Mouse (Mus musculus) CD4-positive, CD25-positive, alpha-beta regulatory T cell, adult 9 weeks (primary cell): ENCODE data around the gene Por. TPM values are rescaled to one million over a fixed set of nuclear protein-coding genes. Genes with fewer than 3 reads are reported as not detected.

ENCODE experiments used
- polyA plus RNA-seq: library from polyadenylated mRNA; unstranded; fragments of 100-300 nt; shearing (Covaris generic); gene quantifications from one replicate; pipeline ENCODE4 v1.2.1, GENCODE M21; 2017

Por gene
- 84.7 TPM for polyA plus RNA-seq

GRCm38 (mm10) chr5:135669741-135670275 lies at the start of gene Por:
Por (plus strand) TSS chr5:135670033.

DNA sequence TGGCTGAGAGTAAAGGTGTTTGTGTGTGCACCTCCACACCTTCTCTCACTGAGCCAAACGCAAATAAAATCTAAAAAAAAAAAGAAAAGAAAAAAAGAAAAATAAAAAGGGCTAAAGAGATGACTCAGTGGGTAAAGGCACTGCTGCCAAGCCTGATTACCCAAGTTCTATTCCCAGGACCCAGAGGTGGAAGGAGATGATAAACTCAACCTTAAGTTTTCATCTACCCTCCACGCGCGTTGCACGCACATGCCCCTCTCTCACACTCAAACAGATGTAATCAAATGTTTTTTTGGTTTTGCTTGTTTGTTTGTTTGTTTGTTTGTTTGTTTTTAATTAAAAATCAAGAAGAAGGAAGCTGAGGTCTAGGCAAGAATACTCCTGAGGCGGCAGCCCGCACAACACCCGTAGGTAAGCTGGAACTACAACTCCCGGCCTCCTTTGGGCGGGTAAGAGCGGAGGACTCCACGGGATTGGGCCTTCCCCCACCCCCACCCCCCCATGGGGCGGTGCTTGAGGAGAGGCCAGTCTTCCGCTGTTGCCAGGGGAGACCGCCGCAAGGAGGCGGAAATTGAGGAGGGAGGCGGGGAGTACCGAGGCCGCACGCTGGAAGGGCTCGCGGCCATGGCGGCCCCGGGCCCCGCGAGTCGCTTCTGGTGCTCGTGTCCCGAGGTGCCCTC lies 37.6 kb upstream of the Por start, which contains the start of gene Rhbdd2:
TSS of gene Rhbdd2 (plus strand) at position 502 of the 680 bp plus-strand sequence.

DNA sequence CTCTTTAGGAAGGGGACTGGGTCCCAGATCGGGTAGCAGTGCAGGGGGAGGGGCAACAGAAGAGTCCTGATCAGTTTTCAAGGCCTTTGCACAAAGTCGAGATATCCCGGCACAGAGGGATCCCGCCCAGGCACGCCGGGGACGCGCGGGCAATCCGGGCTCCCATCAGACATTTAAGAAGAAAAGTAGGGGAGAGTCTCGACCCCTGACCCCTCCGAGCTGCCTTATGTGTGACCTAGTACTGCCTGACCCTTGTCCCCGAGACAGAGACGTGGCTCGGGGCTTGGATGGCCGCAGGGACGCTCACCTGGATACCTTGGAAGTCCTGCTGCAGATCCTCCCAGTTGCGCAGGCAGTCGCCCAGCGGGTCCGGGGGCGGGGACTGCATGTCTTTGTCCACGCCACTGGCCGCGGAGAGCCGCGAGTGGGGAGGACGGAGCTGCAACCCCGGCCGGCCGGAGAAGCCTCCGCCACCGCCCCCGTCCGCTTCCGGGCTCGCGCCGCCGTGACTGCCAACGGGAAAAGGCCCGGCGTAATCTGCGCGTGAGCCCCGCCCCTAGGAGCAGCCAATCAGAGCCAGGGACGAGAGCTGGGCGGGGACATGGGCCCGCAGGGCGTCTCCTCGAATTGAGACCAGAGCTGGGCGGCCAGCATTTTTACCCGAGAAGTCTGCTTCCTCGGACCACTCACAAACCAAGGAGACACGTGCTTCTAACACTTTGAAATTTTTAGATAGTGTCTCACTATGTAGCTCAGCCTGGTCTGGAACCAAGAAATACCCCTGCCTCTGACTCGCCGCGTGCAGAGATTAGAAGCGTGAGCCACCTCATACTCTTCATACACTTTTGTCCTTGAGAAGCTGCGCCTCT lies 74.1 kb downstream of the Por start, which contains the start of gene Tmem120a:
TSS of gene Tmem120a (minus strand) at position 708 of the 869 bp plus-strand sequence.

DNA sequence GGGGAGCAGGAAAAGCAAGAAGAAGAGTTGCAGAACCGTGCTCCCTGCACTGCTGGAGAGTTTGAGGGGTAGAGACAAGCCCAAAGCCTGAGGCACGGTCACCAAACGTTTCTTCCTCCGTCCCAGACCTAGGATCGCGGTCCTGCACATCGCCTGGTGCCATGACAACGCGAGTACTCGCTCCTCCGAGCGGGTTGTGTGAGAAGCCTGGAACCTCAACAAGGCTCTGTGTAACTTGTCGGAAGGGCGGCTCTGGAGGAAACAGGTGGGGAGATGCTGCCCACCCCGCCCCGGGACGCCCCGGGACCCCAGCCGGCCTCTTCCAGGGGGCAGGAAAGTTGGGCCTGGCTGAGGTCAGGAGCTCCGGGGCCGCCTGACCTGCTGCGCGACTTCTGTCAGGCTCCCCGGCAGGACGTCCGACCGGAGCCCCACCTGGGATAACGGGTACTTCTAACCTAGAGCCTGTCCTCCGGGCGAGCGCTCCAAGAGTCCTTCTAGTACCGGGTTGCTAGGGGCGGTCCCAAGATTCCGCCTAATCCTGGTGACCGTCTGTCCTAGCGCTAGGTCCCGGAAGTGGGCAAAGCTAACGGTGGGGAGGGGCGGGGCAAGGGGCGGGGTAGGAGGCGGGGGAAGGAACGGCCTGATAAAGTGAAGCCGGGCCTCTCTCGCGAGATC lies 108.1 kb downstream of the Por start, which contains the start of gene Styxl1:
TSS of gene Styxl1 (minus strand) at position 590 of the 675 bp plus-strand sequence.

DNA sequence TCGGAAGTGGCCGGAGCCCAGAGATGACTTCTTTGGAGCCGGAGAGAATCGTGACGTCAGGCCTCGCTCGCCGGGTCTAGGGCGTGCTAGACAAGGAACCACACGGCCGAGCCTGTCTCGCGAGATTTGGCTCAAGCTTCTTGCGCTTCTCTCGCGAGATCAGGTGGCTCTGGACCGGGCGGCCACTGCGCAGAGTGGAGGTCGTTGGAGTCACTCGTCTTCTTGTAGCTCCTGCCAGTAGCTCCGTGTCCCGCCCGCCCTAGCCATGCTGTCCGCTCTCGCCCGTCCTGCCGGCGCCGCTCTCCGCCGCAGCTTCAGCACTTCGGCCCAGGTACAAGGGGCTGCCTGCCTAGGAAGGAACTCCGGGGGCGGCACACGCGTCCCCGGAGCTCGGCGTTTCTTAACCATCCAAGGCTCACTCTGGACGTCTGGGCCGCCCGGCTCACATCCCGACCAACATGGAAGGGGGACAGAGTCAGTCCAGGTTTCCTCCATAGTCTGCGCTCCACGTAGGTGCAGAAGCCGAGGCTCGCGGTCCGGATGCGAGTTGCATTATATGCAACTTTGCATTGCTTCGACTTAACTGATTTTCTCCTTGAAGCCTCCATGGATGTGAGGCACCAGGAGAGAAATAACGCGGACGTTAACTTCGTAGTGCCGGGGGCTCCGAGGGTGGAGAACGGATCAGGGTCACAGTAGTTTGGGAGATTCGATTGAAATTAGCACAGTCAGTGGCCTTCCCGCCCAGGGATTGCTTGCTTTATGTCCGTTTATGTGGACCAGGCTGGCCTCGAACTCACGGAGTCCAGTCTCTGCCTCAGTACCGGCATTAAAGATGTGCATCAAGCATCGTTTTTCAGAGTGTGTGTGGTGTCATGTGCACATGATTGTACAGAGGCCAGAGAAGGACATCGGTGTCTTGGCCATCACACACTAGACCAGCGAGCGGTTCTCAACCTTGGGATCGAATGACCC lies 108.9 kb downstream of the Por start, which contains the start of gene Mdh2:
TSS of gene Mdh2 (plus strand) at position 10 of the 975 bp plus-strand sequence.

Other genes with a start within 250 kb of the Por start
- 5.7 TPM for gene Hip1, start 124.9 kb upstream of the Por start, polyA plus RNA-seq
- gene Ccl26, start 106.5 kb upstream of the Por start, polyA plus RNA-seq = not detected
- not detected for gene Ccl24, start 97.0 kb upstream of the Por start, polyA plus RNA-seq
- 21.8 TPM for gene Rhbdd2, start 37.4 kb upstream of the Por start, polyA plus RNA-seq
- gene Tmem120a, start 74.4 kb downstream of the Por start, polyA plus RNA-seq = 55.8 TPM
- gene Styxl1, start 108.4 kb downstream of the Por start, polyA plus RNA-seq = 1.6 TPM
- 559 TPM for gene Mdh2, start 108.4 kb downstream of the Por start, polyA plus RNA-seq
- gene Srrm3, start 136.9 kb downstream of the Por start, polyA plus RNA-seq = not detected
- gene Hspb1, start 217.9 kb downstream of the Por start, polyA plus RNA-seq = 0.62 TPM